Mouse (Mus musculus): ENCODE measurements at regions not wholly inside any gene's neighbourhood (a gene's known extent, or its start where the extent isn't known, plus 50 kb on each side); places are given as distances from the start of the nearest gene placed in this dataset.

GRCm38 (mm10) chr1:191459066-191459465 is 56.0 kb upstream of the Ppp2r5a start:
- WGBS = 45% methylated on average over 5 of the region's 5 CpGs
- H3K4me3 ChIP-seq = no peak overlapping the region
- H3K27me3 ChIP-seq (replicated peaks) = no peaks in the 10 kb centered on the region
- no peak for ATAC-seq (ENCODE audit: extremely low read depth, insufficient number of reproducible peaks, low FRiP score, low TSS enrichment)
- H3K4me2 ChIP-seq = no peak overlapping the region
- H3K36me3 ChIP-seq = no peaks in the 10 kb centered on the region
- H3K27ac ChIP-seq (replicated peaks) = 0 out of 2 replicates have a peak overlapping the region, but pooled peaks have one; percentile 8
- H3K9ac ChIP-seq = no peak overlapping the region
- H3K4me1 ChIP-seq = peaks cover 75% of the 10 kb centered on the region
- H3K9me3 ChIP-seq = no peaks in the 10 kb centered on the region

DNA sequence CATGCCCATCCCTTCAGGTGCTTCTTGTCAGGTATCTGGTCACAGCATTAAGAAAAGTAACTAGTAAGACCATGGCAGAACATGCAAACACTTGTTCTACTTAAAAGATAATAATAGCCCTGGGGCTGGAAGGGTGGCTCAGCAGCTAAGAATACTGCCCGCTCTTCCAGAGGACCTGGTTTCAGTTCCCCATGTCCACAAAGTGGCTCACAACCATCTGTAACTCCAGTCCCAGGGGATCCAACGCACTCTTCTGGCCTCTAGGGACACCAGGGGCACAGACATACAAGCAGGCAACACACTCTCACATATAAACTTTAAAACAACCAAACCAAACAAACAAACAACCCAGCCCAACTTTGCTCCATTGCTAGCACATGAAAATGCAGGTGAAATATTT is 55.2 kb upstream of the Ppp2r5a start:
- Histone ChIP-seq H3K36me3 (no peaks in the 10 kb centered on the region), H3K27ac (replicated peaks) (no peak overlapping the region; the same call in 1 of the 2 replicates), H3K9ac (no peak overlapping the region), H3K4me2 (no peak overlapping the region), H3K4me1 (peaks cover 79% of the 10 kb centered on the region), H3K4me3 (no peak overlapping the region), H3K9me3 (no peaks in the 10 kb centered on the region), H3K27me3 (replicated peaks) (no peaks in the 10 kb centered on the region)
- WGBS = 80% methylated on average over 2 of the region's 2 CpGs
- ATAC-seq (ENCODE audit: extremely low read depth, insufficient number of reproducible peaks, low FRiP score, low TSS enrichment) = no peak

DNA sequence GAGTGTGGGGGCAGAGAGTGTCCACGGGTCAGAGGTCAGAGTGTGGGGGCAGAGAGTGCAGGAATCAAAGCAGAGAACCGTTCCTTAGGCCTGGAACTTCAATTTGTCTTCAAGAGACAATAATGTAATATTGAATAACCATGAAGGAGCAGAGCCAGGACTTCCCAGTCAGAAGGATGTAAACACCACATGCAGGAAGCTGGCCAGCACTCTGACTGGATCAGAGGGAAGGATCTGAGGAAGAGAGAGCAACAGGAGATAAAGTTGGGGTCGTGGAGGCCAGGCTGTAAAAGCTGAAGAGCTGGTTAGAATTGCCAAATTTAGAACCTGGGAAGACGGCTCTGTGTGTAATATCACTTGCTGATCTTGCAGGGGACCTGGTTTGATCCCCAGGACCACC is 54.0 kb upstream of the Ppp2r5a start:
- Histone ChIP-seq H3K4me1 (peaks cover 69% of the 10 kb centered on the region), H3K27ac (replicated peaks) (0 out of 2 replicates have a peak overlapping the region, but pooled peaks have one; percentile 8), H3K9ac (no peak overlapping the region), H3K4me2 (no peak overlapping the region), H3K4me3 (no peak overlapping the region), H3K36me3 (no peaks in the 10 kb centered on the region), H3K27me3 (replicated peaks) (no peaks in the 10 kb centered on the region), H3K9me3 (no peaks in the 10 kb centered on the region)
- 43% methylated on average over 4 of the region's 4 CpGs for WGBS
- ATAC-seq (ENCODE audit: extremely low read depth, insufficient number of reproducible peaks, low FRiP score, low TSS enrichment) = no peak

GRCm38 (mm10) chr1:191454604-191455003 is 51.5 kb upstream of the Ppp2r5a start:
- no peaks in the 10 kb centered on the region for H3K9me3 ChIP-seq
- H3K9ac ChIP-seq = no peak overlapping the region
- ATAC-seq (ENCODE audit: extremely low read depth, insufficient number of reproducible peaks, low FRiP score, low TSS enrichment) = no peak
- H3K27me3 ChIP-seq (replicated peaks) = no peaks in the 10 kb centered on the region
- H3K36me3 ChIP-seq = no peaks in the 10 kb centered on the region
- no peak overlapping the region for H3K4me3 ChIP-seq
- peak overlapping the region; percentile 51 for H3K27ac ChIP-seq (replicated peaks)
- WGBS = 12% methylated on average over 3 of the region's 3 CpGs
- H3K4me1 ChIP-seq = peaks cover 61% of the 10 kb centered on the region
- no peak overlapping the region for H3K4me2 ChIP-seq

DNA sequence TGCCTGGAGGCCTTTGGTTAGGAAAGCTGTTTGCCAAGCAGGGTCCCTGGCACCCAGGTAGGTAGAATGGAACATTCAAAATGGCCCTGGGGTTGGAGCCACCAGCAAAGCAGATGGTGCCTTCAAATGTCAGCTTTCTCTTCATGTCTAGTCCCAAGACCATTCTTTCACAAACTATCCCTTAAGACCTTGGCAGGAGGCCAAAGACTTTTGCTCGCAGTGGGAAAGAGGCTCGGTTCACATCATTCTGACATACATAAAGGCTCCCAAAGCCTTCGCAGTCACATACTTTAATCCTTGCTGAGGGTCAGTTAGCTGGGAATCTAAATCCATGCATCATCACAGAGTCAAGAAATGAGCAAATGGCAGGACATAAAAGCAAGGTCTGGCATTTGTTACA is 50.5 kb upstream of the Ppp2r5a start:
- H3K27me3 ChIP-seq (replicated peaks) = no peaks in the 10 kb centered on the region
- no peak overlapping the region; the same call in 1 of the 2 replicates for H3K4me2 ChIP-seq
- 35% methylated on average over 3 of the region's 3 CpGs for WGBS
- no peaks in the 10 kb centered on the region for H3K9me3 ChIP-seq
- peaks cover 53% of the 10 kb centered on the region for H3K4me1 ChIP-seq
- H3K9ac ChIP-seq = no peak overlapping the region
- no peak for ATAC-seq (ENCODE audit: extremely low read depth, insufficient number of reproducible peaks, low FRiP score, low TSS enrichment)
- H3K4me3 ChIP-seq = no peak overlapping the region
- no peaks in the 10 kb centered on the region for H3K36me3 ChIP-seq
- H3K27ac ChIP-seq (replicated peaks) = 0 out of 2 replicates have a peak overlapping the region, but pooled peaks have one; percentile 51

All from heart, embryonic 13.5 days (tissue).